In genomic region chr10:37694041-37694690, GRCm38 (mm10) we compare ENCODE assay signal across 17 mouse cellular contexts.
DNase-seq lines count a peak whose midpoint lies in the region; ATAC-seq and TF ChIP-seq lines count a peak whose summit lies in the region.
"Had no signal": no experiment of that assay in that cellular context is flagged by ENCODE, and none has a peak within 500 bp of the region (broad histone marks: within the 10 kb centered on the region; RNA-seq: fewer than 3 reads in every experiment).

No protein-coding gene starts in this region.

- peaks cover 14% of the 10 kb centered on the region for H3K4me1 ChIP-seq in forebrain, embryonic 15.5 days
- peaks cover 5% of the 10 kb centered on the region; the same call in 1 of the 2 replicates for H3K4me1 ChIP-seq in neural tube, embryonic 14.5 days (ENCODE audit: control insufficient read depth, insufficient read depth, low read length)
- H3K4me1 ChIP-seq: heart, embryonic 10.5 days; neural tube, embryonic 12.5 days had no signal

- ATAC-seq in forebrain, embryonic 15.5 days (replicated peaks) = peak; percentile 88
- peak; percentile 69; the same call in 1 of the 2 replicates for ATAC-seq in neural tube, embryonic 14.5 days (ENCODE audit: low read depth)
- ATAC-seq: intestine, embryonic 16.5 days had no signal

- H3K27ac ChIP-seq in layer of hippocampus, adult 2 months = no peak overlapping the region
- H3K27ac ChIP-seq in forebrain, embryonic 15.5 days (replicated peaks) = no peak overlapping the region
- H3K27ac ChIP-seq in neural tube, embryonic 14.5 days (ENCODE audit: low read depth, low read length) = 0 out of 2 replicates have a peak overlapping the region, but pooled peaks have one; percentile 48
- H3K27ac ChIP-seq: heart, embryonic 10.5 days; neural tube, embryonic 12.5 days had no signal

- no peaks in the 10 kb centered on the region for H3K27me3 ChIP-seq in forebrain, embryonic 15.5 days
- H3K27me3 ChIP-seq in neural tube, embryonic 14.5 days (ENCODE audit: control insufficient read depth, insufficient read depth, low read length) = no peaks in the 10 kb centered on the region
- H3K27me3 ChIP-seq: neural tube, embryonic 12.5 days had no signal

- no peak overlapping the region for H3K9ac ChIP-seq in forebrain, embryonic 15.5 days (replicated peaks)
- H3K9ac ChIP-seq in neural tube, embryonic 14.5 days (replicated peaks; ENCODE audit: low read depth, low read length) = no peak overlapping the region
- H3K9ac ChIP-seq: lung, embryonic 14.5 days; neural tube, embryonic 12.5 days had no signal

- no peaks in the 10 kb centered on the region for H3K9me3 ChIP-seq in forebrain, embryonic 15.5 days
- H3K9me3 ChIP-seq in neural tube, embryonic 14.5 days (ENCODE audit: control insufficient read depth, low read length) = no peaks in the 10 kb centered on the region
- H3K9me3 ChIP-seq: heart, embryonic 10.5 days; neural tube, embryonic 12.5 days had no signal

- H3K4me2 ChIP-seq in forebrain, embryonic 15.5 days (replicated peaks) = no peak overlapping the region
- H3K4me2 ChIP-seq in neural tube, embryonic 14.5 days (ENCODE audit: low read depth, low read length) = no peak overlapping the region
- H3K4me2 ChIP-seq: lung, embryonic 14.5 days; neural tube, embryonic 12.5 days had no signal

- DNase-seq in layer of hippocampus, adult 2 months (ENCODE audit: low spot score in 2 of 2) = peak; percentile 7 to 34
- DNase-seq in layer of hippocampus, postnatal 10 days (ENCODE audit: low spot score in 2 of 2) = no peak
- peak; percentile 10 for DNase-seq in layer of hippocampus, adult 9-11 months
- no peak for DNase-seq in lung, adult 18-20 months
- DNase-seq in frontal cortex, adult 2 months (ENCODE audit: extremely low spot score in 1 of 2, low spot score in 1 of 2) = no peak
- DNase-seq: adrenal gland, postnatal 36 days; kidney, postnatal 10 days; left cerebral cortex, postnatal 4 days; lung, embryonic 14.5 days; lung, postnatal 4 days; right cerebral cortex, postnatal 4 days; thymus, postnatal 36 days had no signal

- H3K36me3 ChIP-seq in forebrain, embryonic 15.5 days = no peaks in the 10 kb centered on the region
- H3K36me3 ChIP-seq in neural tube, embryonic 14.5 days (ENCODE audit: control insufficient read depth, insufficient read depth, low read length) = no peaks in the 10 kb centered on the region
- H3K36me3 ChIP-seq: heart, embryonic 10.5 days; neural tube, embryonic 12.5 days had no signal

- TF ChIP-seq CTCF in layer of hippocampus, adult 2 months (conservative IDR thresholded peaks at IDR 0.05) = no peak

- WGBS in forebrain, embryonic 15.5 days = 33% methylated on average over 7 of the region's 7 CpGs
- WGBS in neural tube, embryonic 14.5 days = 41% methylated on average over 7 of the region's 7 CpGs

- H3K4me3 ChIP-seq in layer of hippocampus, adult 2 months = no peak overlapping the region
- no peak overlapping the region for H3K4me3 ChIP-seq in forebrain, embryonic 15.5 days
- H3K4me3 ChIP-seq in neural tube, embryonic 14.5 days (ENCODE audit: low read depth, low read length) = no peak overlapping the region
- H3K4me3 ChIP-seq: heart, embryonic 10.5 days; neural tube, embryonic 12.5 days had no signal

Comparison
In these comparisons a context has a peak if more than half of its experiments do, and no peak if none do; other contexts are left out.
1. DNase-seq: peak in layer of hippocampus, adult 2 months (2 of 2) and layer of hippocampus, adult 9-11 months (single experiment); none in layer of hippocampus, postnatal 10 days (0 of 2), lung, adult 18-20 months (0 of 2) and frontal cortex, adult 2 months (0 of 2).